Mouse (Mus musculus): ENCODE measurements around the gene Sphk2. TPM values are rescaled to one million over a fixed set of nuclear protein-coding genes. Genes with fewer than 3 reads are reported as not detected.
"Not testable (repeated sequence)": the region's sequence is repeated elsewhere in the genome, so short reads cannot be mapped to it uniquely, and the experiment has no call there.

The Sphk2 gene
- polyA plus RNA-seq, 1 experiment, result 56.1 TPM

GRCm38 (mm10) chr7:45668921-45669320 is 48.9 kb downstream of the Sphk2 start:
- no peak overlapping the region for H3K4me3 ChIP-seq (ENCODE audit: insufficient read depth, low read length)
- TF ChIP-seq POLR2A (IDR thresholded peaks at IDR 0.05; ENCODE audit: borderline replicate concordance, low read depth, low read length) (no peak), CTCF (IDR thresholded peaks at IDR 0.05; ENCODE audit: low read depth, low read length) (no peak)
- no peaks in the 10 kb centered on the region for H3K4me1 ChIP-seq (ENCODE audit: control insufficient read depth, insufficient read depth, low read length)
- H3K27ac ChIP-seq (ENCODE audit: insufficient read depth, low read depth, low read length), result no peak overlapping the region

GRCm38 (mm10) chr7:45667761-45668160 is 50.0 kb downstream of the Sphk2 start:
- H3K4me1 ChIP-seq (ENCODE audit: control insufficient read depth, insufficient read depth, low read length), result no peaks in the 10 kb centered on the region
- TF ChIP-seq CTCF (IDR thresholded peaks at IDR 0.05; ENCODE audit: low read depth, low read length), result no peak
- TF ChIP-seq POLR2A (IDR thresholded peaks at IDR 0.05; ENCODE audit: borderline replicate concordance, low read depth, low read length), result no peak
- H3K4me3 ChIP-seq (ENCODE audit: insufficient read depth, low read length), result no peak overlapping the region
- no peak overlapping the region for H3K27ac ChIP-seq (ENCODE audit: insufficient read depth, low read depth, low read length)

- Histone ChIP-seq H3K27ac (ENCODE audit: insufficient read depth, low read depth, low read length) (no peak within 1 kb of the TSS), H3K4me1 (ENCODE audit: control insufficient read depth, insufficient read depth, low read length) (peaks cover 1% of the 10 kb centered on the region), H3K4me3 (ENCODE audit: insufficient read depth, low read length) (no peak within 1 kb of the TSS)
- TF ChIP-seq CTCF (IDR thresholded peaks at IDR 0.05; ENCODE audit: low read depth, low read length) (no peak), POLR2A (IDR thresholded peaks at IDR 0.05; ENCODE audit: borderline replicate concordance, low read depth, low read length) (no peak)
Measured at GRCm38 (mm10) chr7:45666161-45666560, 51.6 kb downstream of the Sphk2 start, which contains the start of gene Fut2. Gene Fut2 (minus strand): TSS chr7:45666394.

- Histone ChIP-seq H3K4me3 (ENCODE audit: insufficient read depth, low read length) (no peak overlapping the region), H3K4me1 (ENCODE audit: control insufficient read depth, insufficient read depth, low read length) (peaks cover 7% of the 10 kb centered on the region), H3K27ac (ENCODE audit: insufficient read depth, low read depth, low read length) (no peak overlapping the region)
- TF ChIP-seq POLR2A (IDR thresholded peaks at IDR 0.05; ENCODE audit: borderline replicate concordance, low read depth, low read length), result no peak
- no peak for TF ChIP-seq CTCF (IDR thresholded peaks at IDR 0.05; ENCODE audit: low read depth, low read length)
Measured at GRCm38 (mm10) chr7:45665303-45666138, 52.3 kb downstream of the Sphk2 start.

- H3K4me3 ChIP-seq (ENCODE audit: insufficient read depth, low read length); H3K27ac ChIP-seq (ENCODE audit: insufficient read depth, low read depth, low read length): not testable (repeated sequence)
- peaks cover 10% of the 10 kb centered on the region for H3K4me1 ChIP-seq (ENCODE audit: control insufficient read depth, insufficient read depth, low read length)
Measured at GRCm38 (mm10) chr7:45661702-45662101, 56.1 kb downstream of the Sphk2 start.

- TF ChIP-seq CTCF (IDR thresholded peaks at IDR 0.05; ENCODE audit: low read depth, low read length) (no peak), POLR2A (IDR thresholded peaks at IDR 0.05; ENCODE audit: borderline replicate concordance, low read depth, low read length) (no peak)
- H3K27ac ChIP-seq (ENCODE audit: insufficient read depth, low read depth, low read length), result no peak overlapping the region
Measured at GRCm38 (mm10) chr7:45660746-45661478, 56.9 kb downstream of the Sphk2 start.

More at GRCm38 (mm10) chr7:45660746-45661478, 56.9 kb downstream of the Sphk2 start:
- Histone ChIP-seq H3K4me3 (ENCODE audit: insufficient read depth, low read length) (no peak overlapping the region), H3K4me1 (ENCODE audit: control insufficient read depth, insufficient read depth, low read length) (peaks cover 10% of the 10 kb centered on the region)

Other genes starting within 250 kb of the Sphk2 start
- not detected in 2 replicates for gene Tulp2, start 236.1 kb downstream of the Sphk2 start, polyA plus RNA-seq (2012; ENCODE audit: insufficient read depth, insufficient read length, missing spikeins)
- 1.1 TPM in 1 of 2 replicates, not detected in the other for gene Gm45808, start 231.2 kb downstream of the Sphk2 start, polyA plus RNA-seq (2012; ENCODE audit: insufficient read depth, insufficient read length, missing spikeins)
- 22.0 and 25.4 TPM in 2 replicates for gene Dhdh, start 229.2 kb downstream of the Sphk2 start, polyA plus RNA-seq (2012; ENCODE audit: insufficient read depth, insufficient read length, missing spikeins)
- 278 and 296 TPM in 2 replicates for gene Nucb1, start 207.6 kb downstream of the Sphk2 start, polyA plus RNA-seq (2012; ENCODE audit: insufficient read depth, insufficient read length, missing spikeins)
- gene Ppp1r15a, start 191.7 kb downstream of the Sphk2 start, polyA plus RNA-seq (2012; ENCODE audit: insufficient read depth, insufficient read length, missing spikeins), result 21.3 and 26.7 TPM in 2 replicates
- 1.0 and 1.6 TPM in 2 replicates for gene Plekha4, start 191.7 kb downstream of the Sphk2 start, polyA plus RNA-seq (2012; ENCODE audit: insufficient read depth, insufficient read length, missing spikeins)
- 2.0 and 2.5 TPM in 2 replicates for gene Hsd17b14, start 163.1 kb downstream of the Sphk2 start, polyA plus RNA-seq (2012; ENCODE audit: insufficient read depth, insufficient read length, missing spikeins)
- gene Bcat2, start 147.8 kb downstream of the Sphk2 start, polyA plus RNA-seq (2012; ENCODE audit: insufficient read depth, insufficient read length, missing spikeins), result 87.0 and 93.0 TPM in 2 replicates
- gene Fgf21, start 102.5 kb downstream of the Sphk2 start, polyA plus RNA-seq (2012; ENCODE audit: insufficient read depth, insufficient read length, missing spikeins), result not detected in 2 replicates
- not detected in 2 replicates for gene Fut1, start 100.7 kb downstream of the Sphk2 start, polyA plus RNA-seq (2012; ENCODE audit: insufficient read depth, insufficient read length, missing spikeins)
- not detected in 2 replicates for gene Izumo1, start 96.2 kb downstream of the Sphk2 start, polyA plus RNA-seq (2012; ENCODE audit: insufficient read depth, insufficient read length, missing spikeins)
- 0.40 TPM in 1 of 2 replicates, not detected in the other for gene Rasip1, start 90.5 kb downstream of the Sphk2 start, polyA plus RNA-seq (2012; ENCODE audit: insufficient read depth, insufficient read length, missing spikeins)
- gene Mamstr, start 78.0 kb downstream of the Sphk2 start, polyA plus RNA-seq (2012; ENCODE audit: insufficient read depth, insufficient read length, missing spikeins), result not detected in 2 replicates
- not detected in 2 replicates for gene Fut2, start 51.6 kb downstream of the Sphk2 start, polyA plus RNA-seq (2012; ENCODE audit: insufficient read depth, insufficient read length, missing spikeins)
- not detected in 2 replicates for gene Ntn5, start 34.0 kb downstream of the Sphk2 start, polyA plus RNA-seq (2012; ENCODE audit: insufficient read depth, insufficient read length, missing spikeins)
- not detected in 2 replicates for gene Sec1, start 23.6 kb downstream of the Sphk2 start, polyA plus RNA-seq (2012; ENCODE audit: insufficient read depth, insufficient read length, missing spikeins)
- gene Car11, start 18.2 kb downstream of the Sphk2 start, polyA plus RNA-seq (2012; ENCODE audit: insufficient read depth, insufficient read length, missing spikeins), result 1.3 and 1.9 TPM in 2 replicates
- 85.2 and 85.6 TPM in 2 replicates for gene Dbp, start 12.9 kb downstream of the Sphk2 start, polyA plus RNA-seq (2012; ENCODE audit: insufficient read depth, insufficient read length, missing spikeins)
- gene Rpl18, start 2.5 kb downstream of the Sphk2 start, polyA plus RNA-seq (2012; ENCODE audit: insufficient read depth, insufficient read length, missing spikeins), result 802 and 833 TPM in 2 replicates
- gene Fam83e, start 3.2 kb upstream of the Sphk2 start, polyA plus RNA-seq (2012; ENCODE audit: insufficient read depth, insufficient read length, missing spikeins), result not detected in 2 replicates
- gene Spaca4, start 7.8 kb upstream of the Sphk2 start, polyA plus RNA-seq (2012; ENCODE audit: insufficient read depth, insufficient read length, missing spikeins), result not detected in 2 replicates
- 0.16 TPM in 1 of 2 replicates, not detected in the other for gene Lmtk3, start 65.7 kb upstream of the Sphk2 start, polyA plus RNA-seq (2012; ENCODE audit: insufficient read depth, insufficient read length, missing spikeins)
- 1.5 TPM in 1 of 2 replicates, not detected in the other for gene Sult2b1, start 66.7 kb upstream of the Sphk2 start, polyA plus RNA-seq (2012; ENCODE audit: insufficient read depth, insufficient read length, missing spikeins)
- 63.7 and 68.8 TPM in 2 replicates for gene Cyth2, start 96.6 kb upstream of the Sphk2 start, polyA plus RNA-seq (2012; ENCODE audit: insufficient read depth, insufficient read length, missing spikeins)
- not detected in 2 replicates for gene Kcnj14, start 106.8 kb upstream of the Sphk2 start, polyA plus RNA-seq (2012; ENCODE audit: insufficient read depth, insufficient read length, missing spikeins)
- gene Grwd1, start 112.9 kb upstream of the Sphk2 start, polyA plus RNA-seq (2012; ENCODE audit: insufficient read depth, insufficient read length, missing spikeins), result 4.4 and 4.9 TPM in 2 replicates
- 169 and 174 TPM in 2 replicates for gene Kdelr1, start 154.8 kb upstream of the Sphk2 start, polyA plus RNA-seq (2012; ENCODE audit: insufficient read depth, insufficient read length, missing spikeins)
- gene Grin2d, start 160.4 kb upstream of the Sphk2 start, polyA plus RNA-seq (2012; ENCODE audit: insufficient read depth, insufficient read length, missing spikeins), result 0.24 and 0.34 TPM in 2 replicates
- 1.1 TPM in 1 of 2 replicates, not detected in the other for gene Syngr4, start 178.7 kb upstream of the Sphk2 start, polyA plus RNA-seq (2012; ENCODE audit: insufficient read depth, insufficient read length, missing spikeins)
- 15.1 and 18.9 TPM in 2 replicates for gene Tmem143, start 178.9 kb upstream of the Sphk2 start, polyA plus RNA-seq (2012; ENCODE audit: insufficient read depth, insufficient read length, missing spikeins)
- gene Emp3, start 203.4 kb upstream of the Sphk2 start, polyA plus RNA-seq (2012; ENCODE audit: insufficient read depth, insufficient read length, missing spikeins), result 635 and 697 TPM in 2 replicates
- 3.2 and 3.9 TPM in 2 replicates for gene Ccdc114, start 206.1 kb upstream of the Sphk2 start, polyA plus RNA-seq (2012; ENCODE audit: insufficient read depth, insufficient read length, missing spikeins)

All from bone marrow macrophage, adult 2 months (primary cell).